Mouse (Mus musculus) left cerebral cortex, postnatal 10 days (tissue): ENCODE data around the gene Rpgrip1l. TPM values are rescaled to one million over a fixed set of nuclear protein-coding genes. Genes with fewer than 3 reads are reported as not detected.

Experiments
- DNase-seq, 2 experiments: peaks; one replicate each; pipeline ENCODE4 v3.0.0; 2021 to 2022; ENCODE audit warnings: low spot score in 2 of 2, mixed read lengths in 1 of 2; ENCODE audit errors: extremely low spot score in 1 of 2
- intact Hi-C: fragments of 180-260 bp; cut with DNase I; formaldehyde crosslinking; loops from one replicate; pipeline ENCODE4 v1.15.1; 2025
- total RNA-seq, 2 experiments: library from RNA; stranded (reverse); gene quantifications; 2 replicates each; pipeline ENCODE4 v1.2.3; 2021

Rpgrip1l gene
- total RNA-seq, 2 experiments from 2014 or later, result 24.4 to 30.4 TPM

- no peak for DNase-seq
- intact Hi-C loops, result no loop called here
Observed at GRCm38 (mm10) chr8:91186372-91186771, 126.7 kb downstream of the Rpgrip1l start.

- DNase-seq, result no peak
- intact Hi-C loops, result no loop called here
Observed at GRCm38 (mm10) chr8:91177708-91178107, 135.4 kb downstream of the Rpgrip1l start.

GRCm38 (mm10) chr8:91176176-91176575, 136.9 kb downstream of the Rpgrip1l start:
- no peak for DNase-seq
- intact Hi-C loops, result no loop called here

- intact Hi-C loops, result no loop called here
- no peak for DNase-seq
Observed at GRCm38 (mm10) chr8:91171605-91172004, 141.5 kb downstream of the Rpgrip1l start.

GRCm38 (mm10) chr8:91170914-91171313, 142.1 kb downstream of the Rpgrip1l start:
- no peak for DNase-seq
- intact Hi-C loops, result no loop called here

GRCm38 (mm10) chr8:91170152-91170551, 142.9 kb downstream of the Rpgrip1l start:
- intact Hi-C loops, result no loop called here
- no peak for DNase-seq

Other genes with a start within 250 kb of the Rpgrip1l start
- gene Rbl2, start 243.2 kb downstream of the Rpgrip1l start, total RNA-seq, result 10 to 100 TPM; 28.7 to 32.0 TPM
- 10 to 100 TPM; 68.3 to 69.0 TPM for gene Aktip, start 113.3 kb downstream of the Rpgrip1l start, total RNA-seq
- 100 to 1,000 TPM; 122 to 128 TPM for gene Fto, start 263 bp upstream of the Rpgrip1l start, total RNA-seq